Mouse (Mus musculus) monocyte, adult 2 months (primary cell): Measurements from ENCODE around the gene Gm572.

Experiments used
- DNase-seq, 2 experiments: peaks; one replicate each; pipeline ENCODE4 v3.0.0; 2022; ENCODE audit warnings: low spot score in 2 of 2, low read depth in 1 of 2

Gm572 gene

GRCm38 (mm10) chr4:148643291-148644156, at the start of gene Gm572:
Gene Gm572, plus strand, starts transcription at chr4:148643317.
- DNase-seq, result no peak

GRCm38 (mm10) chr4:148593996-148594395, 49.1 kb upstream of the Gm572 start:
- DNase-seq, result no peak

- DNase-seq, result no peak
These were observed 47.2 kb upstream of the Gm572 start for GRCm38 (mm10) chr4:148595916-148596315.

- no peak for DNase-seq
These were observed 46.4 kb upstream of the Gm572 start for GRCm38 (mm10) chr4:148596731-148597130.

- no peak for DNase-seq
These were observed 44.3 kb upstream of the Gm572 start for GRCm38 (mm10) chr4:148598826-148599225.

GRCm38 (mm10) chr4:148600316-148600715, 42.8 kb upstream of the Gm572 start:
- DNase-seq, result no peak

- DNase-seq, result no peak
These were observed 41.2 kb upstream of the Gm572 start for GRCm38 (mm10) chr4:148601871-148602270.

- no peak for DNase-seq
These were observed 40.6 kb upstream of the Gm572 start, which contains the start of gene Masp2 for GRCm38 (mm10) chr4:148602357-148603120. Gene Masp2, plus strand, starts transcription at chr4:148602554.

GRCm38 (mm10) chr4:148603376-148604139, 39.6 kb upstream of the Gm572 start:
- no peak for DNase-seq

GRCm38 (mm10) chr4:148604141-148604540, 39.0 kb upstream of the Gm572 start:
- DNase-seq, result no peak

- DNase-seq, result peak in 1 of 2 experiments; percentile 40
These were observed 38.5 kb upstream of the Gm572 start for GRCm38 (mm10) chr4:148604541-148605165.

- peak in 1 of 2 experiments; percentile 40 for DNase-seq
These were observed 35.4 kb upstream of the Gm572 start for GRCm38 (mm10) chr4:148607758-148608157.

- no peak for DNase-seq
These were observed 33.3 kb upstream of the Gm572 start for GRCm38 (mm10) chr4:148609805-148610204.

- DNase-seq, result no peak
These were observed 32.3 kb upstream of the Gm572 start for GRCm38 (mm10) chr4:148610631-148611364.

- DNase-seq, result no peak
These were observed 30.6 kb upstream of the Gm572 start for GRCm38 (mm10) chr4:148612557-148612956.

GRCm38 (mm10) chr4:148613738-148614137, 29.4 kb upstream of the Gm572 start:
- DNase-seq, result no peak

- DNase-seq, result no peak
These were observed 23.3 kb upstream of the Gm572 start for GRCm38 (mm10) chr4:148619805-148620204.

GRCm38 (mm10) chr4:148620718-148621117, 22.4 kb upstream of the Gm572 start:
- DNase-seq, result no peak

GRCm38 (mm10) chr4:148622485-148622884, 20.6 kb upstream of the Gm572 start:
- no peak for DNase-seq

- DNase-seq, result no peak
These were observed 19.5 kb upstream of the Gm572 start for GRCm38 (mm10) chr4:148623609-148624008.
